In genomic region chr12:79966289-79966615, GRCm38 (mm10) we compare ENCODE assay signal across 8 mouse cellular contexts.
DNase-seq lines count a peak whose midpoint lies in the region; ATAC-seq lines count a peak whose summit lies in the region.

No protein-coding gene starts in this region.

- H3K9ac ChIP-seq in limb, embryonic 13.5 days, result peak overlapping the region; percentile 64
- no peak overlapping the region for H3K9ac ChIP-seq in stomach, embryonic 15.5 days

- H3K27ac ChIP-seq in limb, embryonic 13.5 days, result peak overlapping the region; percentile 89
- peak overlapping the region; percentile 92 for H3K27ac ChIP-seq in stomach, embryonic 15.5 days

- no peaks in the 10 kb centered on the region for H3K36me3 ChIP-seq in erythroblast, embryonic 14.5 days (ENCODE audit: control insufficient read depth)
- H3K36me3 ChIP-seq in megakaryocyte, embryonic 14.5 days (replicated peaks; ENCODE audit: low read length), result no peaks in the 10 kb centered on the region
- no peaks in the 10 kb centered on the region for H3K36me3 ChIP-seq in limb, embryonic 13.5 days
- H3K36me3 ChIP-seq in stomach, embryonic 15.5 days, result no peaks in the 10 kb centered on the region

- H3K27me3 ChIP-seq in erythroblast, embryonic 14.5 days (ENCODE audit: control insufficient read depth), result peaks cover 42% of the 10 kb centered on the region
- H3K27me3 ChIP-seq in megakaryocyte, embryonic 14.5 days (replicated peaks), result peaks cover 50% of the 10 kb centered on the region
- H3K27me3 ChIP-seq in limb, embryonic 13.5 days, result no peaks in the 10 kb centered on the region
- H3K27me3 ChIP-seq in stomach, embryonic 15.5 days (replicated peaks), result no peaks in the 10 kb centered on the region

- peak overlapping the region; percentile 61 for H3K4me2 ChIP-seq in limb, embryonic 13.5 days (replicated peaks)
- peak overlapping the region; percentile 71 for H3K4me2 ChIP-seq in stomach, embryonic 15.5 days

- ATAC-seq in erythroblast, adult 5-6 weeks (replicated peaks; ENCODE audit: low FRiP score, poor library complexity, severe bottlenecking), result no peak
- no peak for ATAC-seq in megakaryocyte, adult 5-6 weeks (ENCODE audit: poor library complexity, severe bottlenecking)
- ATAC-seq in limb, embryonic 13.5 days (ENCODE audit: low FRiP score, low read depth), result 0 out of 2 replicates have a peak, but pooled peaks have one; percentile 3
- no peak for ATAC-seq in stomach, embryonic 15.5 days (ENCODE audit: insufficient read depth, low FRiP score, low read depth)

- DNase-seq in thymus, postnatal 14 days, result no peak
- no peak for DNase-seq in urinary bladder, adult 18-20 months (ENCODE audit: low spot score in 2 of 2)

- H3K4me3 ChIP-seq in erythroblast, embryonic 14.5 days (replicated peaks), result peak overlapping the region; percentile 54
- peak overlapping the region; percentile 88 for H3K4me3 ChIP-seq in megakaryocyte, embryonic 14.5 days (replicated peaks)
- no peak overlapping the region; the same call in 1 of the 2 replicates for H3K4me3 ChIP-seq in limb, embryonic 13.5 days
- 0 out of 2 replicates have a peak overlapping the region, but pooled peaks have one; percentile 33 for H3K4me3 ChIP-seq in stomach, embryonic 15.5 days (replicated peaks)

- 31% methylated on average over 6 of the region's 6 CpGs for WGBS in limb, embryonic 13.5 days
- WGBS in stomach, embryonic 15.5 days, result 54% methylated on average over 6 of the region's 6 CpGs

- H3K9me3 ChIP-seq in erythroblast, embryonic 14.5 days (ENCODE audit: control insufficient read depth, low read length), result no peaks in the 10 kb centered on the region
- H3K9me3 ChIP-seq in megakaryocyte, embryonic 14.5 days, result no peaks in the 10 kb centered on the region
- H3K9me3 ChIP-seq in limb, embryonic 13.5 days, result no peaks in the 10 kb centered on the region
- no peaks in the 10 kb centered on the region for H3K9me3 ChIP-seq in stomach, embryonic 15.5 days

- peaks cover 16% of the 10 kb centered on the region for H3K4me1 ChIP-seq in erythroblast, embryonic 14.5 days (ENCODE audit: control insufficient read depth)
- H3K4me1 ChIP-seq in megakaryocyte, embryonic 14.5 days, result peaks cover 48% of the 10 kb centered on the region
- peaks cover 67% of the 10 kb centered on the region for H3K4me1 ChIP-seq in limb, embryonic 13.5 days
- H3K4me1 ChIP-seq in stomach, embryonic 15.5 days, result peaks cover 55% of the 10 kb centered on the region
